Mouse (Mus musculus) liver, embryonic 13.5 days (tissue): ENCODE results near the gene Cnnm3. TPM values are rescaled to one million over a fixed set of nuclear protein-coding genes. Genes with fewer than 3 reads are reported as not detected.

Experiments
- ATAC-seq: fragments of 200-750 bp; cut with Nextera tagmentation; 2 replicates; pipeline ENCODE4 v1.8.0; 2017; ENCODE audit warnings: low read depth, mild to moderate bottlenecking, moderate number of reproducible peaks, moderate library complexity
- DNase-seq: peaks from one replicate; pipeline ENCODE4 v3.0.0; 2022
- H3K27ac ChIP-seq: fragments of 300-500 bp; sonication (generic); 2 replicates; pipeline ENCODE4 v1.5.1; 2015; ENCODE audit warnings: moderate library complexity, mild to moderate bottlenecking, inconsistent platforms
- H3K27me3 ChIP-seq: fragments of 300-500 bp; sonication (generic); 2 replicates; pipeline ENCODE4 v1.6.1; 2015; ENCODE audit warnings: mild to moderate bottlenecking, inconsistent platforms
- H3K36me3 ChIP-seq: fragments of 300-500 bp; sonication (generic); 2 replicates; pipeline ENCODE4 v1.6.1; 2015; ENCODE audit warnings: mild to moderate bottlenecking, inconsistent platforms
- H3K4me1 ChIP-seq: fragments of 300-500 bp; sonication (generic); replicated peaks from 2 replicates; pipeline ENCODE4 v1.6.1; 2015; ENCODE audit warnings: inconsistent platforms
- H3K4me2 ChIP-seq: fragments of 300-500 bp; sonication (generic); 2 replicates; pipeline ENCODE4 v1.6.1; 2015; ENCODE audit warnings: inconsistent platforms, mild to moderate bottlenecking, moderate library complexity
- H3K4me3 ChIP-seq: fragments of 300-500 bp; sonication (generic); replicated peaks from 2 replicates; pipeline ENCODE4 v1.5.1; 2015; ENCODE audit warnings: mild to moderate bottlenecking, inconsistent platforms
- H3K9ac ChIP-seq: fragments of 300-500 bp; sonication (generic); 2 replicates; pipeline ENCODE4 v1.6.1; 2015; ENCODE audit warnings: mild to moderate bottlenecking, inconsistent platforms
- H3K9me3 ChIP-seq: fragments of 300-500 bp; sonication (generic); replicated peaks from 2 replicates; pipeline ENCODE4 v1.6.1; 2016; ENCODE audit warnings: inconsistent platforms
- WGBS: fragments of 180-500 bp; shearing (Covaris S2); methylation state at CpG from one replicate; pipeline ENCODE4 v1.1.7; 2015; ENCODE audit not compliant: insufficient replicate concordance; 5-methylcytosine and 5-hydroxymethylcytosine counted together
- polyA plus RNA-seq: library from polyadenylated mRNA; unstranded; fragments of >200 nt; fragmentation: Nextera tagmentation; extraction: Ambion mirVana; gene quantifications from 2 replicates; pipeline ENCODE4 v1.2.1, GENCODE M21; 2015

The Cnnm3 gene
- polyA plus RNA-seq, 1 experiment from 2014 or later = 0.98 TPM

DNA sequence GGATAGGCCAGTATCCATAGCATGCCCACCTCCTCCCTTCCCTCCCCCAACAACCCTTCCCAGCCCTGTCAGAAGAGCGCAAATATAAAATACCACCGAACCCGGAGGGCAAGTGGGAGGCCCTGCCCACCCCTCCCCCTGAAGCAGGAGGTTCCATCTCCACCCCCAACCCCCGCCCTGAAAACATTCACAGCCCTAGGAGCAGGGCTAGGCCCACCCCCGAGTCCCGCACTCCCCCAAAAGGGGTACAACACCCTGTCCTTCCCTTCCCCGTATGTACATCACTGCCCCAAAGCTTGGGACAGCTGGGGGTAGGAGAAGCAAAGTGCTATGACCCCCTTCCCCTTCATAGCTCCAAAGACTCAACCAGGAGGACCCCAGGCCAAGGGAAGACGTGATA, 37.1 kb downstream of the Cnnm3 start:
- 68% methylated on average over 8 of the region's 8 CpGs for WGBS
- H3K9me3 ChIP-seq = no peaks in the 10 kb centered on the region
- no peak overlapping the region for H3K9ac ChIP-seq
- DNase-seq (no peak), ATAC-seq (no peak)
- peaks cover 20% of the 10 kb centered on the region for H3K4me1 ChIP-seq
- H3K27ac ChIP-seq = no peak overlapping the region
- no peak overlapping the region for H3K4me2 ChIP-seq
- H3K4me3 ChIP-seq = no peak overlapping the region
- peaks cover 32% of the 10 kb centered on the region for H3K36me3 ChIP-seq
- H3K27me3 ChIP-seq = peaks cover 3% of the 10 kb centered on the region; the same call in 1 of the 2 replicates

DNA sequence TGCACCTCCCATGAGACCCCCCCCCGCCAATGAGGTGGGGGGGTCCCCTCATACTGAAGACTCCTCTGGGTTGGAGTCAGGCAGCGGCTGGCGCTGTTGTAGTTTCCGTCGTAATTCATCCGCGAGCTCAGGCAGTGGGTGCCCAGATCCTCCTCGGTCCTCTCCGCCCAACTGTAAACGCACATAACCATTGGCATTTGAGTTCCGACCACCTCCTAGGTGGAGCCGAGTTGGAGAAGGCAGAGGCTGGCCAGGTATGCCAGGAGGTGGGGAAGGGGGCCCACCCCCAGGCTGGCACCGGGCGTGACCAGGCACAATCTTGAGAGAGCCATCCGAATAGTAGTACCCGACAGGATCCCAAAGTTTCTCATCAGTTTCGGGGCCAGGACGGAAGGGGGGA, 37.8 kb downstream of the Cnnm3 start:
- Histone ChIP-seq H3K27ac (no peak overlapping the region), H3K4me2 (no peak overlapping the region), H3K9ac (no peak overlapping the region), H3K4me3 (no peak overlapping the region), H3K9me3 (no peaks in the 10 kb centered on the region), H3K27me3 (peaks cover 10% of the 10 kb centered on the region), H3K4me1 (peaks cover 23% of the 10 kb centered on the region), H3K36me3 (peaks cover 35% of the 10 kb centered on the region)
- WGBS = 79% methylated on average over 18 of the region's 18 CpGs
- DNase-seq (no peak), ATAC-seq (no peak)

DNA sequence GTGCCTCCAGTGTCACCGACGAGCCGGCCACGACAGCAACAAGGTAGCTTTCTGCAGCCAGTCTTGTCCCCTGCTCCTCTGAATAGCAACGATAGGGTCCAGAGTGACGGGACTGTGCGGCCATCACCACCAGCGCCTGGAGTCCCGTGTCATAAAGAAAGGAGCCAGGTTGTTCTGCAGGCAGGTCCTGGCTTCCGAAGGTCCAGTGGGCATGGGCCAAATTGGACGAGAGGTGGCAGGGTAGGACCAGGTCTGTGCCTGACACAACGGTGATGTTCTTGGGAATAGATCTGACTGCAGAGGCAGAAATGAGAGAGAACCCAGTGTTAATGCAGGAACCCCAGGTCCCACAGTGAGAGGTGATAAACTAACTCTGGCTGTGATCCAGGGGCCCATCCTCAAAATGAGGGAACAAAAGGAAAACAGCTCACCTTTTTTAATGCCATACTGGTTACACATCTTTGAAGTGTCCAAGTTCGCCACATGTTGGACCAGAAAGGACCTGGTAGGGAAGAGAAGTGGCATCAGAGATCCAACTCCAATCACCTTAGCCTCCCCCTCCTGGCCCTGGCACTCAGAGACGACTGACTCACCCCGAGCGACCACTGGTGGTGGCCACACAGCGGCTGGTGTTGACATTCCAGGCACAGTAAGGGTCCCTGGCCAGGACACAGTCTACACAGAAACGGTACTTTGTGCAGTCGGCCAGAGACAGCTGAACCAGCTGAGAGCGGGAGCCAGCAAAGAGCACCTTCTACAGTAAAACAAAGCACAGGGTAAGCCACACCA, 38.6 kb downstream of the Cnnm3 start:
- H3K4me1 ChIP-seq = peaks cover 31% of the 10 kb centered on the region
- no peak overlapping the region for H3K4me3 ChIP-seq
- H3K4me2 ChIP-seq = no peak overlapping the region
- no peak overlapping the region for H3K9ac ChIP-seq
- ATAC-seq (no peak), DNase-seq (no peak)
- H3K27ac ChIP-seq = no peak overlapping the region
- 77% methylated on average over 20 of the region's 20 CpGs for WGBS
- H3K9me3 ChIP-seq = no peaks in the 10 kb centered on the region
- peaks cover 35% of the 10 kb centered on the region for H3K36me3 ChIP-seq
- peaks cover 18% of the 10 kb centered on the region for H3K27me3 ChIP-seq

DNA sequence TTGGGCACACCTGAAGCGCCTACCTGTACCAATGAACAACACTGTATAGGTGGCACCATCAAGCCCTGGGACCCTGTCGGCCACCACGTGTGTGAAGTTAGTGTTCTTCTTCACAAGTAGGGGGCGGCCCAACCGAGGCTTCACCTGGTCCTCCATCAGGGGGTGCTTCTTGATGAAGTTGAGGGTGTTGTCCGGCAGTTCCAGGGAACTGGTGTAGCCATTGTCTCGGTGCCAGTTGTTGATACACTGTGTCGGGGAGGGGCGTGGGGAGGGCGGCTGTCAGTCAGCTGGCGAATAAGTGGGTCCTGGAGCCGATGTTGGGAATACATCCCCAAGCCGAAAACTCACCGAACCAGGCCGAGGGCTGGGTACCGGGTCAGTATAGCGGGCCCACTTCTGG, 40.2 kb downstream of the Cnnm3 start:
- peaks cover 34% of the 10 kb centered on the region for H3K27me3 ChIP-seq
- no peak overlapping the region for H3K4me3 ChIP-seq
- H3K4me2 ChIP-seq = no peak overlapping the region
- H3K36me3 ChIP-seq = peaks cover 35% of the 10 kb centered on the region
- no peaks in the 10 kb centered on the region for H3K9me3 ChIP-seq
- H3K9ac ChIP-seq = no peak overlapping the region
- H3K27ac ChIP-seq = no peak overlapping the region
- 76% methylated on average over 17 of the region's 17 CpGs for WGBS
- no peak for ATAC-seq
- DNase-seq = no peak
- peaks cover 28% of the 10 kb centered on the region for H3K4me1 ChIP-seq

DNA sequence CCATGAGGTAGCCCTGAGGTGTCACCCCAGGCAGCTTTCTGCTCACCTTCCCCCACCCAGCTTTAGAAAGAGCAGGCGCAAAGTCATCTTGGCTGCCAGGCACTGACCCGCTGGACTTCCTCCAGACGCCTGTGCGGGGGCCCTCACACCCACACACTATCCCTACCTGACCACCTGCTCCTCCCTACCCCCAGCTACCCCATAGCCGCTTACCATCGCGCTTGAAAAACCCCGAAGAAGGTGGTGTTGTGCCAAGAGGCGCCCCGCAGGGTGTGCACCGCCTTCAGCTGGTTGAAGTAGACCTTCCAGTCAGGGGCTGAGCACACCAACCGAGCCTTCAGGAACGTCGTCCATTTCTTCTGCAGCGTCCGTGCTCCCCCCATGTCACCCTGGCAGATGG, 40.8 kb downstream of the Cnnm3 start:
- DNase-seq (no peak), ATAC-seq (no peak)
- 77% methylated on average over 16 of the region's 16 CpGs for WGBS
- Histone ChIP-seq H3K4me1 (peaks cover 31% of the 10 kb centered on the region), H3K27ac (no peak overlapping the region), H3K4me2 (no peak overlapping the region), H3K36me3 (peaks cover 35% of the 10 kb centered on the region), H3K9ac (no peak overlapping the region), H3K9me3 (no peaks in the 10 kb centered on the region), H3K4me3 (no peak overlapping the region), H3K27me3 (peaks cover 40% of the 10 kb centered on the region)

DNA sequence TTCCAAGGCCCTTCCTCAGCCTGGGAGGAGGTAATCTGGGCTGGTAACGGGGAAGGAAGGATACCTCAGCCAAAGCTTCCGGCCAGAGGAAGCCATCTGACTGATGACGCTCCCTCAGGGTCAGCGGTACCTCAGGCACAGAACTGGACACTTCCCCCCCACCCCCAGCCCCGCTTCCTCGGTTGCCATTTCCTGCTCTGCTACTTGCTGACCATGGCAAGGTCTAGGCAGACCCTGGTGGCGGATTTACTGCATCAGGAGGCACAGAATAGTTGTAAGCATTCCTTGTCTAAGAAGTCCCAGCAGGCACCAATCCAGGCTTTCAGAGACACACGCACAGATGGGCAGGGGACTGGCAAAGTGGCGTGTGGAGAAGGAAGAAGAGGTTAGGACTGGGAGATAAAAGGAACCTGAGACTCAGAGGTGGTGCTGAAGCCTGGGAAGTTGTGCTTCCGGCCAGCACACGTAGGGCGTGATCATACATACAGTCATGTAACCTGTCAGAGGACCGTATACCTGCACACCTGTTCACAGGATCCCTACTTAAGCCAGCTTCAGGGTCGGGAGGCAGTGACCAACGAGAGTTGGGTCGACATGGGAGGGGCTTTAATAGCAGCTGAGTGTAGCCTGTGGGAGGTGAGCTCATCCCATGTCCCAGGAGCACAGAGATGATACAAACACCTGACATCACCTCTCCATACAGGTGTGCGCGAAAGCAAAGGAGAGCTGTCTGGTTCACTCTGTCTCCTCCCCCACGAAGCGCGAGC, 43.1 kb downstream of the Cnnm3 start:
- no peak for ATAC-seq
- H3K9ac ChIP-seq = 0 out of 2 replicates have a peak overlapping the region, but pooled peaks have one; percentile 33
- peak overlapping the region; percentile 67 for H3K4me2 ChIP-seq
- no peak for DNase-seq
- 44% methylated on average over 21 of the region's 21 CpGs for WGBS
- peaks cover 40% of the 10 kb centered on the region for H3K4me1 ChIP-seq
- peaks cover 26% of the 10 kb centered on the region; the same call in 1 of the 2 replicates for H3K36me3 ChIP-seq
- peak overlapping the region; percentile 64; the same call in 1 of the 2 replicates for H3K4me3 ChIP-seq
- no peaks in the 10 kb centered on the region for H3K9me3 ChIP-seq
- H3K27ac ChIP-seq = peak overlapping the region; percentile 43; the same call in 1 of the 2 replicates
- H3K27me3 ChIP-seq = peaks cover 63% of the 10 kb centered on the region

DNA sequence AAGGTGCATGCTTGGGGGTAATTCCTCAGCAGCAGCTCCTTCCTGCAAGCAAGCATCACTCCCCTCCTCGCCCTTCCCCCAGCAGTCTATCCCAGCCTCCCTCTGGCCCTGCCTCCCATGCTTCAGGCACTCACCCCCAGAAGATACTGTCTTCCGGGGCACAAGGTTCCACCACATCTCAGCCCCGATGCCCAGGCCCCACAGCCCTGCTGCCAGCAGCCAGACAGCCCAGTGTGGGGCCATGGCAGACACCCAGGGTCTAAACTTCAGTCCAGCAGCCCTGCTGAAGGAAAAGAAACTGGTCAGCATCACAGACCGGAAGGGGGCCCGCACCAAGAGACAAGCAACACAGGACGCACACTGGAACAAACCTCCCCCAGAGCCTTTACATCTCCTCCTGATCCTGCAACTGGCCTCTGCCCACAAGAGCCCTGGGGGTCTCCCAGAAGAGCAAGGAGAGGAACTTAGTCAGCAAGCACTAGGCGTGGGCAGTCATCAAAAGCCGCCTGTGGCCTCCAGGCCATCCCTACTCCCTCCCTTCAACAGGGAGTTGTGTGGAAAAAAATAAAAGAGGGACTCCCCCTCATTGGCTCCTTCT, 44.2 kb downstream of the Cnnm3 start:
- 17% methylated on average over 8 of the region's 8 CpGs for whole genome bisulfite sequencing
- peaks cover 21% of the 10 kb centered on the region; the same call in 1 of the 2 replicates for H3K36me3 ChIP-seq
- H3K27ac ChIP-seq = peak overlapping the region; percentile 82
- peak overlapping the region; percentile 69 for H3K9ac ChIP-seq
- peaks cover 40% of the 10 kb centered on the region for H3K4me1 ChIP-seq
- no peaks in the 10 kb centered on the region for H3K9me3 ChIP-seq
- peaks cover 74% of the 10 kb centered on the region for H3K27me3 ChIP-seq
- no peak for ATAC-seq
- H3K4me3 ChIP-seq = peak overlapping the region; percentile 64
- no peak for DNase-seq
- peak overlapping the region; percentile 67 for H3K4me2 ChIP-seq

DNA sequence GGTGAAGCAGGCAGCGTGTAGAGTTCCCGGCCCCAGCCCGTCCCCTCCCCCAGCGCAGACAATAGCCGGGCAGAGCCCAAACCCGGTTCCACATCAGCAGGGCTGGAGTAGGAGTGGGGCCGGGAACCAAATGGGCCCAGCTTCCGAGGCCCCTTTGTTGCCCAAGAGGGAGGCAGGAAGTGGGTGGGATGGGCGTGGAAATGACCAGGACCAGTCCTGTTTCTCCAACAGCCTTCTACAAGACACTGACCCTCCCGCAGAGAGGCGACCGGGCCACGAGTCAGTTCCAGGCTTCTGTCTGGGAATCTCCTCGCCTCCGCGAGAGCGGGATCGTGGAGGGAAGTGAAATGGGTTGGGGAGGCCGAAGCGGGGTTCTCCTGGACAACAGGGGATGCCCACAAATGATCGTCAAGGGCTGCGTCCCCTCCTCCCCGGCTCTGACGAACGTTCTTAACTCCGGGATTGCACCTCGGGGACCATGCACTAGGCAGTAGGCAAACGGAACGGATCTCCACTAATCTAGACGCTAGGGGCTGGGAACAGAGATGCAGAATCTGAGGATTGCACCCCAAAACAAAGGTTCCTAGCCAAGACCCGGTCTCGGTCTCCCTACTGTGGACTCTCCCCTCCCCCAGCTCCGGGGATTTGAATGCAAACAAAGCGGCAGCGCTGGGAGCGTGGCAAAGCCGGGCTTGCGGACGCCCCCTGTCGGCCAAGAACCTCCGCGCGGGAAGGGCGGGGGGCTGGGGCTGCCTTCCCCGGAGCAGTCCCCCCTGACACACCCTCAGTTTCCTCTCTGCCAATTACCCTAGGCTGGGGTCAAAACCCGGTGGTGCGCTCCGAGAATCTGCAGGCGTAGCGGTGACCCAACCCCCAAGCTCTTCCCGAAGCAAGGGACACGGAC, 45.1 kb downstream of the Cnnm3 start:
- peak overlapping the region; percentile 67 for H3K4me2 ChIP-seq
- H3K27ac ChIP-seq = peak overlapping the region; percentile 82
- WGBS = under 1% methylated on average over 50 of the region's 52 CpGs
- peak overlapping the region; percentile 64 for H3K4me3 ChIP-seq
- H3K9me3 ChIP-seq = no peaks in the 10 kb centered on the region
- H3K27me3 ChIP-seq = peaks cover 83% of the 10 kb centered on the region
- peaks cover 40% of the 10 kb centered on the region for H3K4me1 ChIP-seq
- peak overlapping the region; percentile 69 for H3K9ac ChIP-seq
- H3K36me3 ChIP-seq = peaks cover 12% of the 10 kb centered on the region; the same call in 1 of the 2 replicates
- DNase-seq = peak; percentile 57
- peak; percentile 49 for ATAC-seq

DNA sequence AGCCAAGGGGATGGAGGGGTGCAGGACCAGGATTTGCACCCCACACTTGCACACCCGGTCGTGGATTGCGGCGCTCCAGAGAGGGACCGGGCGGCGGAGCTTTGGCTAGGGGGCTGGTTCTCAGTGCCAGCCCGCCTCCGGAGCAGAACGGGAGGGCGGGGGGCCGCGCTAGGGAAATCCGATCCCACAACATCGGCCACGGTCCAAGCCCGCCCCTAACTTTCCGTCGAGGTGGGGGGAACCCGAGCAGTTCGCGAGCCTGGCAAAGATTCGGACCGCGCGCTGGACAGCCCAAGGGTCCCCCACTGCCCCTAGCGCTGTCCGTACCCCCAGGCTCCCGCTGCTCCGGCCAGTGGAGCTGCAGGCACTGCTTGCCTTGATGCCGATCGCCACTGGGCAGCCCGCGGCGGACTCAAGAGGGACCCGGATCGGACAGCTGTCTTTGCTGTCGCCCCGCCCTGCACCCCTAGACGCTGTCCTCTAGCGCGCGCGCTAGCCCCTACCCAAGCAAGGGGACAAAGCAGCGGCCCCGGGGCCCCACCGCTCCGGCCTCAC, 45.9 kb downstream of the Cnnm3 start:
- H3K4me3 ChIP-seq = peak overlapping the region; percentile 64
- H3K4me2 ChIP-seq = peak overlapping the region; percentile 67
- peaks cover 10% of the 10 kb centered on the region; the same call in 1 of the 2 replicates for H3K36me3 ChIP-seq
- ATAC-seq (peak; percentile 59), DNase-seq (peak; percentile 29)
- under 1% methylated on average over 48 of the region's 48 CpGs for WGBS
- peak overlapping the region; percentile 82 for H3K27ac ChIP-seq
- H3K9ac ChIP-seq = peak overlapping the region; percentile 69
- H3K27me3 ChIP-seq = peaks cover 90% of the 10 kb centered on the region
- H3K9me3 ChIP-seq = no peaks in the 10 kb centered on the region
- H3K4me1 ChIP-seq = peaks cover 45% of the 10 kb centered on the region
